Mouse (Mus musculus) hindbrain, embryonic 16.5 days (tissue): ENCODE data around the gene Sorcs3. TPM values are rescaled to one million over a fixed set of nuclear protein-coding genes. Genes with fewer than 3 reads are reported as not detected.

Experiments
- ATAC-seq: fragments of 200-750 bp; cut with Nextera tagmentation; 2 replicates; pipeline ENCODE4 v1.8.0; 2017; ENCODE audit warnings: moderate TSS enrichment, moderate library complexity
- H3K27ac ChIP-seq: fragments of 300-500 bp; sonication (generic); 2 replicates; pipeline ENCODE4 v1.5.1; 2014; ENCODE audit warnings: low read depth, mild to moderate bottlenecking, control low read depth, low read length, moderate library complexity
- H3K27me3 ChIP-seq: fragments of 300-500 bp; sonication (generic); replicated peaks from 2 replicates; pipeline ENCODE4 v1.6.1; 2014; ENCODE audit warnings: low read length; ENCODE audit not compliant: control insufficient read depth, insufficient read depth
- H3K36me3 ChIP-seq: fragments of 300-500 bp; sonication (generic); 2 replicates; pipeline ENCODE4 v1.6.1; 2014; ENCODE audit warnings: mild to moderate bottlenecking, low read length, moderate library complexity, mixed read lengths; ENCODE audit not compliant: control insufficient read depth, insufficient read depth
- H3K4me1 ChIP-seq: fragments of 300-500 bp; sonication (generic); 2 replicates; pipeline ENCODE4 v1.6.1; 2014; ENCODE audit warnings: low read depth, low read length; ENCODE audit not compliant: control insufficient read depth, insufficient read depth
- H3K4me2 ChIP-seq: fragments of 300-500 bp; sonication (generic); 2 replicates; pipeline ENCODE4 v1.6.1; 2014; ENCODE audit warnings: mild to moderate bottlenecking, low read length, control low read depth, moderate library complexity
- H3K4me3 ChIP-seq: fragments of 300-500 bp; sonication (generic); 2 replicates; pipeline ENCODE4 v1.5.1; 2014; ENCODE audit warnings: mild to moderate bottlenecking, low read length, control low read depth, moderate library complexity
- H3K9ac ChIP-seq: fragments of 300-500 bp; sonication (generic); 2 replicates; pipeline ENCODE4 v1.6.1; 2014; ENCODE audit warnings: low read depth, mild to moderate bottlenecking, control low read depth, low read length, moderate library complexity
- H3K9me3 ChIP-seq: fragments of 300-500 bp; sonication (generic); 2 replicates; pipeline ENCODE4 v1.6.1; 2014; ENCODE audit warnings: mild to moderate bottlenecking, low read length, moderate library complexity; ENCODE audit not compliant: control insufficient read depth
- WGBS: fragments of 180-500 bp; shearing (Covaris S2); extraction: QIAGEN DNeasy Blood & Tissue Kit; methylation state at CpG from one replicate; pipeline ENCODE4 v1.1.7; 2014; 5-methylcytosine and 5-hydroxymethylcytosine counted together
- polyA plus RNA-seq: library from polyadenylated mRNA; unstranded; fragments of >200 nt; fragmentation: Nextera tagmentation; extraction: Ambion mirVana; gene quantifications from 2 replicates; pipeline ENCODE4 v1.2.1, GENCODE M21; 2015

Gene Sorcs3
- polyA plus RNA-seq = 14.5 and 16.5 TPM in 2 replicates

DNA sequence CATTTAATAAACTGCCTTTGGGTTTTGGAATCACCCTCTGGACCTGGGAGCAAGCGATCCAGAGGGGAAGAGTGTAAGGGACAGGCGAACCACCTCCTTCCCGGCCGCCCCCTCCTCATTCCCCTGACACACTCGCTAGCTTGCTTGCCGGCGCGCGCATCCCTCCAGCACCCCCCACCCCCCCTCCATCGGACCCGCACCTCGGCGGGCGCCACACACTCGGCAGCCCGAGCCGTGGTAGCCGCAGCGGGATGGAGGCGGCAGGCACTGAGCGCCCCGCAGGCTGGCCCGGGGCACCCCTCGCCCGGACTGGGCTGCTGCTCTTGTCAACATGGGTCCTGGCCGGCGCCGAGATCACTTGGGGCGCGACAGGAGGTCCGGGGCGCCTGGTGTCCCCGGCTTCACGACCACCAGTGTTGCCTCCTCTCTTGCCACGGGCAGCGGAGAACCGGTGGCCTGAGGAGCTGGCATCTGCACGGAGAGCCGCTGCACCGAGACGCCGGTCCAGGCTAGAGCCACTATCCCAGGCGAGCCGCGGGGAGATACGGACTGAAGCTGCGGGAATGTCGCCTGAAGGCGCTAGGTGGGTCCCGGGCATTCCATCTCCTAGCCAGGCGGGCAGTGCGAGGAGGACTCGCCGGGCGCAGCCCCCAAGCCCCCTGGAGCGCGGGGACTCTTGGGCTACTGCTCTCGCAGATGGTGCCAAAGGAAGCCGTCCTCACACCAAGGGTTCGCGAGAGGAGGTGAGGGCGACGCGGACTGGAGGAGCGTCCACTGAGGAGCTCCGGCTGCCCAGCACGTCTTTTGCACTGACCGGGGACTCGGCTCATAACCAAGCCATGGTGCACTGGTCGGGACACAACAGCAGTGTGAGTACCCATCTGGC lies at the start of gene Sorcs3:
Gene Sorcs3 (plus strand): TSS at position 97 of the 886 bp plus-strand sequence.
- H3K27ac ChIP-seq = peak within 1 kb of the TSS; percentile 80
- whole genome bisulfite sequencing = under 1% methylated on average over 55 of the region's 70 CpGs

DNA sequence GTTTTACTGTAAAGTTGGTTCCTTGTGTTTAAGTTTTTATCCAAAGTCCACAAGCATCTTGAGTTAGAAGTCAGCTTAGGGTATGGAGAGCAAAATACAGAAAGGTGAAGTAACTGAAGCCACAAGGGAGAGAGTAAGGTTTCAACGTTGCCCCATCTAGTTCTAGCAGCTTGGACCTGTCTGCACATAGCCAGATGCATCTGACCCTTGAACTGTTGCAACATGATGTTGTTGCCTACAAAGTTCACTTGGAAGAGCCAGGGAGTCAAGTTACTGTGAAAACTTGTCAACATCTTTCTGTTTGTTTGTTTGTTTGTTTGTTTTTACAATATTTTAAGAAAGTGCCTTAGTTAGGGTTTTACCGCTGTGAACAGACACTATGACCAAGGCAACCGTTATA lies 40.5 kb upstream of the Sorcs3 start:
- Histone ChIP-seq H3K36me3 (no peaks in the 10 kb centered on the region), H3K27ac (no peak overlapping the region), H3K9me3 (no peaks in the 10 kb centered on the region), H3K27me3 (no peaks in the 10 kb centered on the region), H3K4me1 (no peaks in the 10 kb centered on the region), H3K9ac (no peak overlapping the region), H3K4me3 (no peak overlapping the region), H3K4me2 (no peak overlapping the region)
- 89% methylated on average over 3 of the region's 3 CpGs for WGBS
- no peak for ATAC-seq

More for the DNA sequence above, at the start of gene Sorcs3:
- H3K9me3 ChIP-seq = no peaks in the 10 kb centered on the region
- no peaks in the 10 kb centered on the region for H3K27me3 ChIP-seq
- peak; percentile 55 for ATAC-seq
- H3K4me1 ChIP-seq = peaks cover 17% of the 10 kb centered on the region
- H3K36me3 ChIP-seq = no peaks in the 10 kb centered on the region
- peak within 1 kb of the TSS; percentile 75 for H3K4me3 ChIP-seq
- peak within 1 kb of the TSS; percentile 97 for H3K4me2 ChIP-seq
- peak within 1 kb of the TSS; percentile 87 for H3K9ac ChIP-seq

DNA sequence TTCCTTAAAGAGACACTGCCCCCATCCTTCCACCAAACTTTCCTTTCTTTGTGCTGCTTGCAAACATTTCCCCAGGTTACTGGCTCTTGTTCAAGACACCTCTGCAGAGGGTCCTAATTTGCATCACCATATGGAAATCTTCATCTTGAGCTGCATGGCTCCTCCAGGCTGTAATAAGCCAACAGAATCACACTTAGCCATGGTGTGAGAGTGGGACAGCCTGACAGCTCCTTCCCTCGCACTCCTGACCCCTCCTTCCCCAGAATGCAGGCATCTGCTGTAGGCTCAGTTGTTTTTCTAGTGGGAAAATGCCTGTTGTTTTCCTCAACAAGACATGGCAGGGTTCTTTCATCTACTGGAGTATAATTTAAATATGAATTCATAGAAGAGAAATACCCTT lies 38.7 kb upstream of the Sorcs3 start:
- no peak for ATAC-seq
- Histone ChIP-seq H3K4me1 (no peaks in the 10 kb centered on the region), H3K9ac (no peak overlapping the region), H3K27ac (no peak overlapping the region), H3K4me3 (no peak overlapping the region), H3K4me2 (no peak overlapping the region), H3K9me3 (no peaks in the 10 kb centered on the region), H3K36me3 (no peaks in the 10 kb centered on the region), H3K27me3 (no peaks in the 10 kb centered on the region)
- 28% methylated on average over 1 of the region's 1 CpGs for WGBS

DNA sequence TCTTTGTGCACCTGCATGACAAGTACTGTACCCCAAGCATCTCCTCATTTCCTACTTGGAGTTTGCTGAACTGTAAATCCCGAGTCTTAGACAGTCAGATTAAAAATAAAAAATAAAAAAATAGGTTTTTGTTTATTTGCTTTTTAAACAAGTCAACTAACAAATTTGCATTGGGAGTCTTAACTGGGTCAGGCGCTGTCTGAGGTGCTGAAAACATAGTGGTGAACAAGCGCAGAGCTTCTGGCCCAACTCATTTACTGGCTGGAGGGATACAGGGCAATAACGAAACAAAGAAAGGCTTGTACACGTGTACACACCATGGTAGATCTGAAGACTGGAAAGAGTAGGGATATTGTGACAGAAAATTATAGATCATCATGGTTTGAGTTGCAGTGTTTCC lies 37.5 kb upstream of the Sorcs3 start:
- WGBS = 71% methylated on average over 5 of the region's 5 CpGs
- no peak for ATAC-seq

DNA sequence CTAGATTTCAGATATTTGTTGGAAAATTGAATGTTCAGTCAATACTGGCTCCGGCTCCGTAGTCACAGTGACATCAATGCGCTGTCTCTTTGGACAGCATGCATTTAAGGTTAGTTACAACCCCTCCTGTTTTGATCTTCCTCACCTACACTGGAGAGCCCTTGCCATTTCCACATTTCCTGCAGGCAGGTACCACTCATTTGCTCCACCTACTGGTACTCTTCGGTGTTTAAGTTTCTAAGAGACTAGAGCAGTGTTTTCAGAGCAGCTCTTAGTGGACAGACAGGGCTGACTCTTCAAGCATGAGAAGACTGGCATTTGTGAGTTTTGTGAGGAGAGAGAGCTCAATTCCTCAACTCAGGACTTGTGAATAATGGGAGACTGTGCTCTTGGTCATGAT lies 31.1 kb upstream of the Sorcs3 start:
- Histone ChIP-seq H3K4me1 (no peaks in the 10 kb centered on the region), H3K9ac (no peak overlapping the region), H3K27me3 (no peaks in the 10 kb centered on the region), H3K4me2 (no peak overlapping the region), H3K27ac (no peak overlapping the region), H3K36me3 (no peaks in the 10 kb centered on the region), H3K4me3 (no peak overlapping the region), H3K9me3 (no peaks in the 10 kb centered on the region)
- no peak for ATAC-seq
- 69% methylated on average over 4 of the region's 4 CpGs for WGBS

More for the DNA sequence above, 37.5 kb upstream of the Sorcs3 start:
- Histone ChIP-seq H3K4me3 (no peak overlapping the region), H3K4me1 (no peaks in the 10 kb centered on the region), H3K27ac (no peak overlapping the region), H3K9ac (no peak overlapping the region), H3K9me3 (no peaks in the 10 kb centered on the region), H3K27me3 (no peaks in the 10 kb centered on the region), H3K4me2 (no peak overlapping the region), H3K36me3 (no peaks in the 10 kb centered on the region)

DNA sequence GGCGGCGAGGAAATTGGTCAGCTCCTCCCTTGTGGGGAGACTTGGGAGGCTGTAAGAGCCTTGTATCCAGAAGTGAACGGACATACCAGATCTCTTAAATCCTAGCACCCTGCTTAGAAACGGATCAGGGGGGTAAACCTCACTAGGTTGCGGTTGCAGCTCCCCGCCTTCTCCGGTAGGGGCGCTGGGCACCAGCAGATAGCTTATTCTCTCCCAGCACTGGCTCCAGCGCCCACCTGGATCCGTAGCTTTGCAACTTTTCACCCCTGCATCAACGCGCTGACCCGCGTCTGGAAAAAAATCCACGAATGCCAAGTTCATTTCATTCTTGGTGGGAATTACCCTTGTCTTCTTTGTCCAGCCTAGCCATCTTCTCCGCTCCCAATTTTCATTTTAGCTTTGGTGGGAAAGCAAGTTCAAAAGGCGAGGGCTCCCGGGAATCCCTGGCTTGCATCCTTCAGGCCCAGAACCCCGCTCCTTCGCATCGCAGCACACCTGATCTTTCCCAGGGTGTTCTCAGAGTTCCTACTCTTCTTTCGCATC lies 1.8 kb upstream of the Sorcs3 start:
- ATAC-seq = 0 out of 2 replicates have a peak, but pooled peaks have one; percentile 51
- Histone ChIP-seq H3K27ac (no peak overlapping the region; the same call in 1 of the 2 replicates), H3K4me2 (peak overlapping the region; percentile 97), H3K9ac (peak overlapping the region; percentile 87), H3K4me1 (peaks cover 11% of the 10 kb centered on the region), H3K27me3 (no peaks in the 10 kb centered on the region), H3K9me3 (no peaks in the 10 kb centered on the region), H3K4me3 (peak overlapping the region; percentile 75), H3K36me3 (no peaks in the 10 kb centered on the region)
- 2% methylated on average over 22 of the region's 22 CpGs for WGBS

DNA sequence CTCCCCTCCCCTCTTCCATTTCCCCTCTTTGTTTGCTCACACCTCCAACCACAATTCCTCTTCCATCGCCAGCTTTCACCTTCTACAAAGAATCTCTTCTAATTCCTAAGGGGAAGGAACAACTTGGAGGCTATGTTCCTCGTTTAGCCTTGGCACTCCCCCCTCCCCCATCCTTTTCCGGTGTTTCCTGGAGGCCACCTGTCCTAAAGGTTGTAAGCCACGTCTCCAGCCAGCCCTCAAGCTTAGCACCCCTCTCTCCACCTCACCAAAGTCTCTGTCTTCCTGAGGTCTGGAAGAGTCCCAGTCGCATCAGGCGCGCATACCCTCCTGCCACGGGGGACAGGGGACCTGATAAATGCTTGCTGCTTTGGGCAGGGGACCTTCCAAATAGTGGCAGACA lies 1.3 kb upstream of the Sorcs3 start:
- peak overlapping the region; percentile 75 for H3K4me3 ChIP-seq
- no peaks in the 10 kb centered on the region for H3K27me3 ChIP-seq
- H3K27ac ChIP-seq = peak overlapping the region; percentile 80
- H3K4me2 ChIP-seq = peak overlapping the region; percentile 97
- no peaks in the 10 kb centered on the region for H3K9me3 ChIP-seq
- peak overlapping the region; percentile 87 for H3K9ac ChIP-seq
- H3K4me1 ChIP-seq = peaks cover 14% of the 10 kb centered on the region
- WGBS = 3% methylated on average over 8 of the region's 8 CpGs
- ATAC-seq = no peak
- no peaks in the 10 kb centered on the region for H3K36me3 ChIP-seq

DNA sequence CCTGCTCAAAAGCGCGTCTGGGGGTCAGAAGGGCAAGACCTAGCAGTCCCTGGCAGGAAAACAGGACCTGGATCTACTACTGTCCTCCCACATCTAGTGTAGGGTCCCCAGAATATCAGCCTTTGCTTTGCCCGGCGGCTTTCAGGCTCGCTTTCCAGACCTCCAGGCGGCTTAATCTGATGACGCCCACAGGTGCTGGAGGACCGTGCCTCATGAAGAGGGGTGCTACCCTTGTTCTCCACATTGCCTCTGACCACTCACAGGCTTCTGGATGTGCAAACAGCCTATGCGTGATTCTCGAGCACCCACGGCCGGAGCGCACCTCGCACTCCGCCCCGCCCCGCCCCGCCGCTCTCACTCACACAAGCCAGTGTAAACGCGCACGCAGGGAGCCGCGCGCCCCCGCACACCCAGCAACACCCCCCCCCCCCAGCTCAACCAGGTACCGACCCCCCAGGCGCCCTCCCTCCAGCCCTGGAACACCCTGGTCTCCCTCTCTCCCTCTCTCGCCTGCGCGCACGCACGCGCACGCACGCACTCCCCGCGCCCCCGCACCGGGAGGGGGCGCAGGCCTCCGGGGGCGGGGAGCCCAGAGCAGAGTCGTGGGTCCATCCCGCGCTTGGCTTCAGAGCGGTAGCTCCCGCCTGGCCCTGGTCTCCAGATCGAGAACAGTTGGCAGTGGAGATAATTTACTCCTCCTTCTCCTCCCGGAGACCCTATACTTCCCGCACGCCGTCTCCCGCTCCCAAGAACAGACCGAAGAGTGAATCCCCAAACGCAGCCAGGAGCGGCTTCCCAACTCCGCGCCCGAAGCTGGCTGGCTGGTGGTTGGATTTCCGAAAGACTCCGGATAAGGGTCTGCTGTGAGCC lies 698 bp upstream of the Sorcs3 start:
- under 1% methylated on average over 44 of the region's 62 CpGs for WGBS
- H3K4me3 ChIP-seq = peak overlapping the region; percentile 75
- no peaks in the 10 kb centered on the region for H3K27me3 ChIP-seq
- H3K27ac ChIP-seq = peak overlapping the region; percentile 80
- ATAC-seq = peak; percentile 75
- H3K9ac ChIP-seq = peak overlapping the region; percentile 87
- no peaks in the 10 kb centered on the region for H3K9me3 ChIP-seq
- H3K4me2 ChIP-seq = peak overlapping the region; percentile 97
- H3K4me1 ChIP-seq = peaks cover 17% of the 10 kb centered on the region
- H3K36me3 ChIP-seq = no peaks in the 10 kb centered on the region
